Mouse (Mus musculus): ENCODE measurements around the gene Dbndd2.

Gene Dbndd2

GRCm38 (mm10) chr2:164453047-164453757, 32.7 kb upstream of the Dbndd2 start:
- ATAC-seq (ENCODE audit: insufficient number of reproducible peaks, low FRiP score, low TSS enrichment) = no peak

- ATAC-seq (ENCODE audit: insufficient number of reproducible peaks, low FRiP score, low TSS enrichment) = no peak
Observed at GRCm38 (mm10) chr2:164453887-164454500, 31.9 kb upstream of the Dbndd2 start.

- no peak for ATAC-seq (ENCODE audit: insufficient number of reproducible peaks, low FRiP score, low TSS enrichment)
Observed at GRCm38 (mm10) chr2:164454846-164455245, 31.1 kb upstream of the Dbndd2 start.

GRCm38 (mm10) chr2:164455421-164456190, 30.3 kb upstream of the Dbndd2 start:
- no peak for ATAC-seq (ENCODE audit: insufficient number of reproducible peaks, low FRiP score, low TSS enrichment)

- ATAC-seq (ENCODE audit: insufficient number of reproducible peaks, low FRiP score, low TSS enrichment) = no peak
Observed at GRCm38 (mm10) chr2:164456413-164456812, 29.5 kb upstream of the Dbndd2 start.

- ATAC-seq (ENCODE audit: insufficient number of reproducible peaks, low FRiP score, low TSS enrichment) = no peak
Observed at GRCm38 (mm10) chr2:164456864-164457300, 29.0 kb upstream of the Dbndd2 start, which contains the start of gene Sys1. Gene Sys1 (plus strand): TSS chr2:164456964.

GRCm38 (mm10) chr2:164457942-164458341, 28.0 kb upstream of the Dbndd2 start:
- ATAC-seq (ENCODE audit: insufficient number of reproducible peaks, low FRiP score, low TSS enrichment) = no peak

GRCm38 (mm10) chr2:164458535-164458934, 27.4 kb upstream of the Dbndd2 start:
- ATAC-seq (ENCODE audit: insufficient number of reproducible peaks, low FRiP score, low TSS enrichment) = no peak

- ATAC-seq (ENCODE audit: insufficient number of reproducible peaks, low FRiP score, low TSS enrichment) = peak; percentile 100
Observed at GRCm38 (mm10) chr2:164460745-164461551, 25.0 kb upstream of the Dbndd2 start, which contains the start of gene Gm20458. Gene Gm20458 (plus strand): TSS chr2:164460967.

GRCm38 (mm10) chr2:164465161-164465560, 20.7 kb upstream of the Dbndd2 start:
- no peak for ATAC-seq (ENCODE audit: insufficient number of reproducible peaks, low FRiP score, low TSS enrichment)

- no peak for ATAC-seq (ENCODE audit: insufficient number of reproducible peaks, low FRiP score, low TSS enrichment)
Observed at GRCm38 (mm10) chr2:164466787-164467186, 19.1 kb upstream of the Dbndd2 start.

GRCm38 (mm10) chr2:164470254-164470653, 15.7 kb upstream of the Dbndd2 start:
- no peak for ATAC-seq (ENCODE audit: insufficient number of reproducible peaks, low FRiP score, low TSS enrichment)

- no peak for ATAC-seq (ENCODE audit: insufficient number of reproducible peaks, low FRiP score, low TSS enrichment)
Observed at GRCm38 (mm10) chr2:164473624-164474023, 12.3 kb upstream of the Dbndd2 start, which contains the start of gene Trp53tg5. Gene Trp53tg5 (minus strand): TSS chr2:164473724.

- ATAC-seq (ENCODE audit: insufficient number of reproducible peaks, low FRiP score, low TSS enrichment) = peak; percentile 69
Observed at GRCm38 (mm10) chr2:164486258-164487114, 580 bp downstream of the Dbndd2 start.

- ATAC-seq (ENCODE audit: insufficient number of reproducible peaks, low FRiP score, low TSS enrichment) = 0 out of 2 replicates have a peak, but pooled peaks have one; percentile 12
Observed at GRCm38 (mm10) chr2:164487115-164487527, 1.2 kb downstream of the Dbndd2 start.

- peak; percentile 56; the same call in 1 of the 2 replicates for ATAC-seq (ENCODE audit: insufficient number of reproducible peaks, low FRiP score, low TSS enrichment)
Observed at GRCm38 (mm10) chr2:164487812-164488211, 1.9 kb downstream of the Dbndd2 start.

GRCm38 (mm10) chr2:164494126-164494525, 8.2 kb downstream of the Dbndd2 start:
- ATAC-seq (ENCODE audit: insufficient number of reproducible peaks, low FRiP score, low TSS enrichment) = no peak

- no peak for ATAC-seq (ENCODE audit: insufficient number of reproducible peaks, low FRiP score, low TSS enrichment)
Observed at GRCm38 (mm10) chr2:164496331-164496730, 10.4 kb downstream of the Dbndd2 start.
